Comparison of ENCODE assay signal across 15 mouse cellular contexts in genomic region chr1:155216313-155216712, GRCm38 (mm10). TPM values are rescaled to one million over a fixed set of nuclear protein-coding genes. Genes with fewer than 3 reads are reported as not detected.
DNase-seq lines count a peak whose midpoint lies in the region; ATAC-seq and TF ChIP-seq lines count a peak whose summit lies in the region.
"Had no signal": no experiment of that assay in that cellular context is flagged by ENCODE, and none has a peak within 500 bp of the region (broad histone marks: within the 10 kb centered on the region; RNA-seq: fewer than 3 reads in every experiment).

No protein-coding gene starts in this region.

- no peak for TF ChIP-seq CTCF in stomach, postnatal 0 days (IDR thresholded peaks at IDR 0.05; ENCODE audit: low read depth)
- no peak for TF ChIP-seq CTCF in kidney, postnatal 0 days (IDR thresholded peaks at IDR 0.05; ENCODE audit: low read depth)

- WGBS in heart, embryonic 13.5 days: 76% methylated on average over 11 of the region's 11 CpGs
- WGBS in stomach, embryonic 16.5 days: 81% methylated on average over 11 of the region's 11 CpGs
- 79% methylated on average over 11 of the region's 11 CpGs for WGBS in stomach, postnatal 0 days
- WGBS in kidney, postnatal 0 days: 64% methylated on average over 11 of the region's 11 CpGs

- H3K4me2 ChIP-seq in heart, embryonic 13.5 days: no peak overlapping the region
- no peak overlapping the region for H3K4me2 ChIP-seq in stomach, embryonic 16.5 days (ENCODE audit: low read depth, low read length)
- no peak overlapping the region for H3K4me2 ChIP-seq in stomach, postnatal 0 days (replicated peaks; ENCODE audit: low read depth)
- no peak overlapping the region for H3K4me2 ChIP-seq in kidney, postnatal 0 days (ENCODE audit: low read length)
- H3K4me2 ChIP-seq: liver, embryonic 11.5 days had no signal

- ATAC-seq in heart, embryonic 13.5 days (ENCODE audit: extremely low read depth, insufficient number of reproducible peaks, low FRiP score, low TSS enrichment): no peak
- no peak for ATAC-seq in stomach, embryonic 16.5 days (ENCODE audit: insufficient read depth, low FRiP score)
- no peak for ATAC-seq in stomach, postnatal 0 days (ENCODE audit: low FRiP score, low TSS enrichment)
- peak; percentile 71 for ATAC-seq in kidney, postnatal 0 days (replicated peaks; ENCODE audit: low FRiP score, low read depth)
- ATAC-seq in CD4-positive, CD25-positive, alpha-beta regulatory T cell, adult 4 months: no peak

- no peak overlapping the region for H3K4me3 ChIP-seq in heart, embryonic 13.5 days
- H3K4me3 ChIP-seq in stomach, embryonic 16.5 days (replicated peaks; ENCODE audit: low read length): no peak overlapping the region
- H3K4me3 ChIP-seq in stomach, postnatal 0 days (ENCODE audit: low read depth, low read length): no peak overlapping the region
- no peak overlapping the region for H3K4me3 ChIP-seq in kidney, postnatal 0 days (replicated peaks; ENCODE audit: low read depth, low read length)
- H3K4me3 ChIP-seq: heart, adult 2 months had no signal

- TF ChIP-seq EP300 in stomach, postnatal 0 days (optimal IDR thresholded peaks at IDR 0.05): no peak

- 0 out of 2 replicates have a peak overlapping the region, but pooled peaks have one; percentile 37 for H3K9ac ChIP-seq in heart, embryonic 13.5 days
- H3K9ac ChIP-seq in stomach, embryonic 16.5 days (ENCODE audit: low read length): 0 out of 2 replicates have a peak overlapping the region, but pooled peaks have one; percentile 4
- no peak overlapping the region for H3K9ac ChIP-seq in stomach, postnatal 0 days (ENCODE audit: low read length)
- no peak overlapping the region for H3K9ac ChIP-seq in kidney, postnatal 0 days (ENCODE audit: low read depth, low read length)

- no peak overlapping the region for H3K27ac ChIP-seq in heart, embryonic 13.5 days (replicated peaks)
- H3K27ac ChIP-seq in stomach, embryonic 16.5 days (ENCODE audit: low read length): no peak overlapping the region
- no peak overlapping the region for H3K27ac ChIP-seq in stomach, postnatal 0 days (replicated peaks)
- H3K27ac ChIP-seq in kidney, postnatal 0 days: peak overlapping the region; percentile 75
- H3K27ac ChIP-seq: heart, adult 2 months had no signal

- H3K9me3 ChIP-seq in heart, embryonic 13.5 days: no peaks in the 10 kb centered on the region
- no peaks in the 10 kb centered on the region for H3K9me3 ChIP-seq in stomach, embryonic 16.5 days (replicated peaks; ENCODE audit: control insufficient read depth, low read length)
- H3K9me3 ChIP-seq in stomach, postnatal 0 days (ENCODE audit: control insufficient read depth, low read length): no peaks in the 10 kb centered on the region
- no peaks in the 10 kb centered on the region for H3K9me3 ChIP-seq in kidney, postnatal 0 days (replicated peaks; ENCODE audit: low read length)

- DNase-seq in heart, adult 8-10 months (ENCODE audit: low spot score): no peak
- DNase-seq in stomach, postnatal 0 days (ENCODE audit: low spot score): no peak
- DNase-seq in kidney, postnatal 0 days (ENCODE audit: low spot score): no peak
- DNase-seq in layer of hippocampus, adult 8-10 months (ENCODE audit: low spot score in 2 of 2): no peak
- DNase-seq in gastrocnemius, adult 8-10 months (ENCODE audit: low spot score in 2 of 2): no peak
- DNase-seq: adrenal gland, postnatal 10 days; heart, adult 2 months; layer of hippocampus, postnatal 36 days; lung, postnatal 36 days; right cerebral cortex, postnatal 25 days had no signal

- peaks cover 63% of the 10 kb centered on the region for H3K36me3 ChIP-seq in heart, embryonic 13.5 days
- no peaks in the 10 kb centered on the region for H3K36me3 ChIP-seq in stomach, embryonic 16.5 days (ENCODE audit: control insufficient read depth, insufficient read depth, low read length)
- no peaks in the 10 kb centered on the region for H3K36me3 ChIP-seq in stomach, postnatal 0 days (ENCODE audit: control insufficient read depth, insufficient read depth, low read length)
- peaks cover 16% of the 10 kb centered on the region; the same call in 1 of the 2 replicates for H3K36me3 ChIP-seq in kidney, postnatal 0 days (ENCODE audit: insufficient read depth, low read length)

- H3K4me1 ChIP-seq in heart, embryonic 13.5 days: peaks cover 49% of the 10 kb centered on the region
- peaks cover 20% of the 10 kb centered on the region for H3K4me1 ChIP-seq in stomach, embryonic 16.5 days (ENCODE audit: control insufficient read depth, insufficient read depth, low read length)
- peaks cover 13% of the 10 kb centered on the region for H3K4me1 ChIP-seq in stomach, postnatal 0 days (replicated peaks; ENCODE audit: control insufficient read depth, insufficient read depth)
- H3K4me1 ChIP-seq in kidney, postnatal 0 days (replicated peaks; ENCODE audit: insufficient read depth, low read length): peaks cover 15% of the 10 kb centered on the region

- H3K27me3 ChIP-seq in heart, embryonic 13.5 days (replicated peaks): no peaks in the 10 kb centered on the region; the same call in 1 of the 2 replicates
- H3K27me3 ChIP-seq in stomach, embryonic 16.5 days (ENCODE audit: control insufficient read depth, insufficient read depth, low read length): no peaks in the 10 kb centered on the region
- H3K27me3 ChIP-seq in stomach, postnatal 0 days (ENCODE audit: control insufficient read depth, insufficient read depth, low read length): no peaks in the 10 kb centered on the region
- H3K27me3 ChIP-seq in kidney, postnatal 0 days (ENCODE audit: insufficient read depth, low read length): no peaks in the 10 kb centered on the region

RNA-seq across cellular contexts. Expression of gene BC034090, which starts 27.9 kb away (rescaled TPM):
- polyA plus RNA-seq in heart, embryonic 13.5 days (2015; fragmentation: Nextera tagmentation; extraction: Ambion mirVana): 7.0 and 7.6 TPM in 2 replicates
- 10 to 100 TPM; 33.0 to 42.1 (median 39.3) TPM for total RNA-seq in heart, adult 8-10 months (2022)
- 2.5 and 3.3 TPM in 2 replicates for polyA plus RNA-seq in stomach, embryonic 16.5 days (2015; fragmentation: Nextera tagmentation; extraction: Ambion mirVana)
- 1.6 TPM in 2 replicates for polyA plus RNA-seq in stomach, postnatal 0 days (2015; fragmentation: Nextera tagmentation; extraction: Ambion mirVana)
- polyA plus RNA-seq in kidney, postnatal 0 days (2015; fragmentation: Nextera tagmentation; extraction: Ambion mirVana): 9.9 and 10.2 TPM in 2 replicates
- under 1 TPM; 0.29 to 0.32 TPM for polyA plus RNA-seq in CD4-positive, CD25-positive, alpha-beta regulatory T cell, adult 4 months (2017; shearing (Covaris generic))
- total RNA-seq in layer of hippocampus, adult 8-10 months (2022): 10 to 100 TPM in 1 of 4 experiments, 1 to 10 TPM in 3; 6.8 to 10.1 (median 8.1) TPM
- 1 to 10 TPM in 2 of 4 experiments, under 1 TPM in 2; 0.32 to 1.5 (median 1.0) TPM for total RNA-seq in gastrocnemius, adult 8-10 months (2022)
- total RNA-seq: common myeloid progenitor, adult 5-6 weeks had no signal

RNA-seq across cellular contexts. Expression of gene Stx6, which starts 57.8 kb away (rescaled TPM):
- polyA plus RNA-seq in heart, embryonic 13.5 days (2015; fragmentation: Nextera tagmentation; extraction: Ambion mirVana): 48.7 and 49.9 TPM in 2 replicates
- total RNA-seq in heart, adult 8-10 months (2022): 10 to 100 TPM; 20.0 to 24.4 (median 23.4) TPM
- polyA plus RNA-seq in stomach, embryonic 16.5 days (2015; fragmentation: Nextera tagmentation; extraction: Ambion mirVana): 45.7 and 49.4 TPM in 2 replicates
- polyA plus RNA-seq in stomach, postnatal 0 days (2015; fragmentation: Nextera tagmentation; extraction: Ambion mirVana): 36.6 and 39.0 TPM in 2 replicates
- polyA plus RNA-seq in kidney, postnatal 0 days (2015; fragmentation: Nextera tagmentation; extraction: Ambion mirVana): 57.1 and 59.9 TPM in 2 replicates
- 10 to 100 TPM; 50.0 to 58.4 TPM for polyA plus RNA-seq in CD4-positive, CD25-positive, alpha-beta regulatory T cell, adult 4 months (2017; shearing (Covaris generic))
- 100 to 1,000 TPM; 102 to 126 (median 112) TPM for total RNA-seq in layer of hippocampus, adult 8-10 months (2022)
- total RNA-seq in gastrocnemius, adult 8-10 months (2022): 10 to 100 TPM; 12.1 to 14.6 (median 13.0) TPM

Comparison
In these comparisons a context has a peak if more than half of its experiments do, and no peak if none do; other contexts are left out.
1. H3K9ac ChIP-seq: peak in heart, embryonic 13.5 days (single experiment) and stomach, embryonic 16.5 days (single experiment); none in stomach, postnatal 0 days (single experiment) and kidney, postnatal 0 days (single experiment).